Mouse (Mus musculus) gastrocnemius, postnatal 25 days (tissue): ENCODE data around the gene Mok. TPM values are rescaled to one million over a fixed set of nuclear protein-coding genes. Genes with fewer than 3 reads are reported as not detected.
A peak's percentile ranks its signal among the peaks of the same experiment; 100 is the strongest.
"Not testable (repeated sequence)": the region's sequence is repeated elsewhere in the genome, so short reads cannot be mapped to it uniquely, and the experiment has no call there.

ENCODE experiments used
- DNase-seq: peaks from one replicate; pipeline ENCODE4 v3.0.0; 2022
- long read RNA-seq, 2 experiments: library from polyadenylated mRNA; stranded (forward); transcript quantifications; one replicate each; pipeline ENCODE4 v2.0.0; 2021
- total RNA-seq, 2 experiments: library from RNA; stranded (reverse); gene quantifications; 1 replicate in 1 of 2; 2 replicates in 1 of 2; pipeline ENCODE4 v1.2.3; 2021

Gene Mok
- total RNA-seq, result not detected
- long read RNA-seq, experiment 1, result 0 reads
- long read RNA-seq, experiment 2, result 0 reads

DNA sequence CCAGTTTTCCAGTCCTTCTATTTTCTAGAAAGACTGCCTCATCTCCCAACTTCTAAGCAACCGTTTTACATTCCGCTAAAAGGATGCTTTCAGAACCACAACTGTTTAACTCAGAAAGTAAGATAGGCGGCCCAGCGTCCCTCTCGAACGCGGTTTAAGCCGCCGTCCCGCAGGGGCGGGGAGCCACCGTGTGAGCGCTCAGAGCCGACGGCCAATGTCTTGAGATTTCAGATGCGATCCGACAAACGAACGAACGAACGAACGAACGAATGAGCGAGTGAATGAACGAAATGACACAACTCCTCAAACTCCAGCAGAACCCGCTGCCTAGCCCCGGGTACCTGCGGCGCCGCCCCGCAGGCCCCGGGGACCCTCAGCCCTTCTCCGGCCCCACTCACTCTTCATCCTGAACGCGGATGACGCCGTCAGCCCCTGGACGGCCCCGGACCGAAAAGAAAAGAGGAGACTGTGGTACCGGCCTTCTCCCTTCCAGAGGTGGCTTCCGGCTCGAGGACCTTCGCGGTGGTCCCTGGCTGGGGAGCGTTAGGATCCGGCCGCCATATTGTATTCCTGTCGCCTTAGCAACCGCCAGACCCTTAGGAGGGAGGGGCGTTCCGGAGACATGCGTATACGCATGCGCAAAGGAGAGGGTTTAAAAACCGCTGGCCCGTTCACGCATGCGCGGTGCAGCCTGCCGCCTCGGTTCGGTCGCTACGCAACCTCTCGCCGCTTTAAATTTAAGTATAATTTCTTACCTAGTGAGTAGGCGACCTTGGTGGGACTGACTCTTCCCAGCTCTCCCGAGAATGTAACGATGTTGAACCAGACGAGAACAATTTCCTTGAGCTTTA is at the start of gene Mok:
Mok (minus strand) TSS at position 592 of the 851 bp plus-strand sequence.
- peak; percentile 90 for DNase-seq

DNA sequence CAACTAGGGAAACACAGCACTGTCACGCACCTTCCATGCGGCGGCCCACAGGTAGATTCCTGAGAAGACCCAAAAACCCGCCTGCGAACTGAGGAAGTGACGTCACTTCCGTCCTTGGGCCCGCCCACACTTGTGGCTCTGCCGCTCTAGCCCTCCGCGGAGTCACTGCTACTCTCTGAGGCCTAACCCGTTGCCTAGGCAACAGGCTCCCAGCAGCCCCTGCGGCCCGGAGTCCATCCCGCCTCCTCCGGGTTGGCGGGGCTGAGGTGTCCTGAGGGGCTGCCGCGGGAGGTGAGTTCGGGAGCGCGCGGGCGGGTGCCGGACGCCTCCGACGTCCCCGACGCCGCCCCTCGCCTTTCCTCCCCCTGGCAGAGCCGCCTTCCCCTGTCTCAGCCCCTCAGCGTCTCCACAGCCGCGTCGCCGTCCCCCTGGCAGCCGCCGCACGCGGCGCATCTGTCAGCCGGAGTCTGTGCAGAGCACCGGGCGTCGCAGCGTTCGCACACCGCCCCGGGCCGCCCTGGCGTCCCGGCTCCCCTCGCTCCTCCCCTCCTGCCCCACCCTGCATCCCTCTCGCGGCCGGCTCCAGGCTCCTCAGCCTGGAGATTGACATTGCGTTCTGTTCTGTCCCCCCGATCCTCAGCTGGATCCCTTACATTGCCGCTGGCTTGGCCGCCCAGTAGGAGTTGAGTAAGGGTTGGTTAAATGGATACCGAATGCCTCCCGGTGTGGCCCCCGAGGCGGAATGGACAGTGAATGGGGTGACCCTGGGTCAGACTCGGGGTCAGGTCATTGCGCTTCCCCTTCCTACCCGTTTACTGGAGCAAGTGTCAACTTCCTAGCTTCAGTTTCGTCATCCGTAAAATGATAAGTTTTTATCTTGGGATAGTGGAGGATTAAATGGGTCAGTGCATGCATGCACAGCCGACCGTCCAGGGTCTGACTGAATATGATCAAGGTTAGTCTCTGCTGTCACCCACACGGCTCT is 48.6 kb upstream of the Mok start, which contains the start of the genes Cinp and Tecpr2:
Cinp (minus strand) TSS at position 110 of the 985 bp plus-strand sequence.
Tecpr2 (plus strand) TSS at position 229 of the 985 bp plus-strand sequence.
- DNase-seq, result peak; percentile 96

DNA sequence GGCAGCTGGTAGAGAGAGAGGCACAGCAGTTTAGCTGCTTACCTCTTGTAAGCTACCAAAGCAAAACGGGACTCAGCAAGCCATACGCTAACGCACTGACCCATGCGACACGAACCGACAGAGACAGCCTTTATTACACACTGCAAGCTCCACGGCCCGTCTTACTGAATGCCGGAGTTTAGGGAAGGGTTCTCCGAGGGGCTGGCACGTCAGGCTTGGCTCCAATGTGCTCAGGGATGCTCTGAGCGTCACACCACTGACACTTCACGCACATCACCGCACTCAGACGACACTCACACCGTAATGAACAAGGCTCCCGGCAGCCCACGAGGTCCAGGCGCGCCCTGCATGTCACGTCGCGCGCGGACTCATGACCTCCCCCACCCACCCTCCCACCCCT is 47.9 kb upstream of the Mok start:
- no peak for DNase-seq

DNA sequence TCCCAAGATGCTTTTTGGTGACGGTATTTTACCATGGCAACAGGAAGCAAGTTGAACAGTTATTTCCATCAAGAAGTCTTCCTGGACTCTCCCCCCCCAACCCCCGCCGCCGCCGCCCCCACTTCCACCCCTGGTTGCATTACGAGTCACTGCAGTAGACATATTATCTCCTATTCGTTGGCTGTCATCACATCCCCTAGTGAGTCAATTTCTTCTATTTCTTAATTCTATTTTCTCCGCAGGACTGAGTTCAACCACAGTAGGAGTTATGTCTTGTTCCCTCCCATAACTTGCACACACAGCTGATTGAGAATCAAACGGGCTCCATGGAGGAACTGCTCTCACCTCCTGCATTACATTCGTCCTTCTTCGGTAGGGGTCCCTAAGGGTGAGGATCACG is 47.4 kb upstream of the Mok start:
- DNase-seq, result no peak

DNA sequence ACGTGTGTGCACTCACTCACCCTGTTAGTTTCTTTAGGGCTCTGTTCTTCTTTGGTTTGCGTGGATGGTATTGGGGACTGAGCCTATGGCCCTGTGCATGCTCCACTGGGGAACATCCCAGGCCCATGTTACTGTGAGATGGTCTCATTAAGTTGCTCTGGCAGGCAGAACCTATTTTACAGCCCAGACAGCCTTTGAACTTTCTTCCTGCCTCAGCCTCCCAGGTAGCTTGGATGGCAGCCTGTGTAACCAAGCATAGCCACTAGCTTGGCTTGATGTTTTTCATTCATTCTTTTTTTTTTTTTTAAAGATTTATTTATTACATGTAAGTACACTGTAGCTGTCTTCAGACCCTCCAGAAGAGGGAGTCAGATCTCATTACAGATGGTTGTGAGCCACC is 44.5 kb upstream of the Mok start:
- DNase-seq, result no peak

DNA sequence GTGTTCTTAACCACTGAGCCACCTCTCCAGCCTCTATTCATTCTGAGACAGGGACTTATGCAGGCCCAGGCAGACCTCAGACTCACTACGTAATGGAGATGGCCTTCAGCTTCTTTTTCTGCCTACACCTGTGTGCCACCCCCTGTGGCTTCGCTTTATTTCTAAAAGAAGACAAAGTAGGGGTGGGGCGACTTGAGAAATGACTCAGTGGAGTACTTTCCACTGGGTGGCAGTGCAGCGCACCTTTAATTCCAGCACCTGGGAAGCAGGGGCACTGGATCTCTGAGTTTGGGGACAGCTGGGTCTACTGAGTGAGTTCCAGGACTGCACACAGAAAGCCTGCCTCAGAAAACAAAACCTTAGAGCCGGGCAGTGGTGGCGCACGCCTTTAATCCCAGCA is 41.6 kb upstream of the Mok start:
- DNase-seq, result no peak

DNA sequence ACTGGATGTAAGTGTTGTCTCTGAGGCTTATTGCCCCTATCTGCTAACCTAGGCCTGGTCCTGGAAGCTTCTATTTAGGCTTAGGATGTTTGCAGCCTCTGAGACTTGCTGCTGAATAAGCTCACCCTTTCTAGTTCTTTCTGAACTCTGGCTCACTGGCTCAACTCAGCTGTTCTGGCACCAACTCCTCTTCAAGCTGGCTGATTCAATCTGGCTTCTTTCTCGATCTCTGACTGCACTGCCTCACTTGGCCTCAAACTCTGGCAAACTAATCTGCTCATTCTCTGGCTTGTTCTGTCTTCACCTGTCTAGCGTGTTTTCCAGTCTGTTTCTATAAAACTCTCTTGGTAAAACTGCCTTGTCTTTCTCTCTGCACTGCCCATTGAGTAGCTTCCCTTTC is 34.6 kb upstream of the Mok start:
- no peak for DNase-seq

DNA sequence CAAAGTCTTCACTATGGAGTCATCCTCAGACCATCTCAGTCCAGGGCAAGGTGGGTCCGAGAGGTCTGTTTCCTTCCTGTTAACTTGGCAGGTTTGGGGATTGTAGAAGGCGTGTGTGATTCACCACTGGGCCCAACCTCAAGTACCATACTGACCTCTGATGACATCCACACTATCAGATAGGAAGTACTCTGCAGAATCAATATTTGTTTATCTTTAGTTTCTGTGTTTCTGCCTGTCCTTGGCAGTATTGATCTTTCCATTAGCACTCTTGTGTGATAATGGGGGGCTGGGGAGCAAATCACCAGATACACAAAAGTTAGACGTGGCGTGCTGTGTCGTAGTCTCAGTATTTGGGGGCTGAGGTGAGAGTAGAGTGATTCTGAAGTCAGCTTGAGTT is 30.5 kb upstream of the Mok start:
- no peak for DNase-seq

DNA sequence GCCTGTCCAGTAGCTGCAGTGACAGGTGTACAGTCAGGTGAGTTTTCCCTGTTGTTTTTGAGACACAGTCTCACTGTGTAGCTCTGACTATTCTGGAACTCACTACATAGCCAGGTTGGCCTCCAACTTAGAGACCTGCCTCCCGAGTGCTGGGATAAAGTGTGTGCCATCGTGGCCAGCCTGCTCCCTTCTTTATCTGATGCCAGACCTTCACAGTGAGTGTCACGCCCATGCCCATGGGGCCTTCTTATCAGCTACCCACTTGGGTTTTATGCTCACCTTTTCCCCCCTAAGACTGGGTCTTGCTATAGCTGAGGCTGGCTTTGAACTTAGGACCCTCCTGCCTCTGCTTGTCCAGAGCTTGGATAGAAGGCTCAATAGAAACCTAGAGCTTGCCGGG is 29.4 kb upstream of the Mok start:
- DNase-seq, result no peak

DNA sequence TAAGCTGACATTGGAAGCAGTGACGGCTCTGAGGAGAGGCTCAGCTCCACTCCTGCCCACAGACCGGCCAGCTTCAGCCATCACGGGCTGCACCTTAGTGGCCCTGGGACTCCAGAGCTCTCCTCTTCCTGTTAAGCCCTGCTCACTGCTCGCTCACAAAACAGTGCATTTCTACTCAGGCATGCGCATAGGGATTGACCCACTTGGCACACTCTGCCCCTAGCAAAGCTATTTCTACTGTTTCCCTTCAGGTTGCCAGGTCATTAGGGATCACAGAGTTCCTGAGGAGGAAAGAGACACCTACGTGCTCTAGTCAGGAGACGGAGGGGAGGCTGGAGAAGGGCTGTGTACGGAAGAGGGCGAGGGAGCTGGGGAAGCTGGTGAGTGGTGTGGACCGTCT is 25.2 kb upstream of the Mok start:
- DNase-seq, result no peak

DNA sequence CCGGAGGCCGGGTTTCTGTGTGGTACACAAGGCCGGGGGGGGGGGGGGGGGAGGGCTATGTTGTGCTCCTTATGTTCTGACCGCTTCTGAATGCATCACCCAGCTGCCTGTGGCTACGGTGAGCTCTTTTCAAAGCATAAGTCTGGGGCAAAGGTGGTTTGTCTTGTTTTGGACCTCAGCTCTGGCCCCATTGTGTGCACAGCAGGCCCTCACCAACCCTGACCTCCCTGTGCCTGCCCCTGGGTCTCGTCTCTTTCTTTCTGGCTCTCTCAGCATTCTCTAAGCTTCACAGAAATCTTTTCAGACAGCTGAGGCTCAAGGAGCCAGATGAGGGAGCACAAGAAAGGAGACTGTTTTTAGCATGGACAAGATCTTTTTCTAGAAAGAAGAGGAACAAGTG is 24.8 kb upstream of the Mok start:
- no peak for DNase-seq

DNA sequence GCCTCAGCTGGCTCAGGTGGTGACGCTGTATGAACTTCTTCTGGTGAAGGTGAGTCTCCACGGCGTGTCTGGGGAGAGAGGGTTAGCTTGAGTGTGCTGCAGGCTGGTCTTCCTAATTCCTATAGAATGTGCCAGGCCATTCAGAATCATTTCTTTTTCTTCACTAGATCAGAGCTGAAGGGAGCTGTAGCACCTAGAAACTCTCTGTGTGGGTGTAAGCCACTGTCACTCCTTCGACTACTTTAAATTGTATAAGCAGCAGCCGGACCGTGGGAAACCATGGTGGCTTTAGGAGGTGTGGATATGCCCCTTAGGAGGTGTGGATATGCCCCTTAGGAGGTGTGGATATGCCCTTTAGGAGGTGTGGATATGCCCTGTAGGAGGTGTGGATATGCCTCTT is 23.3 kb upstream of the Mok start:
- no peak for DNase-seq

DNA sequence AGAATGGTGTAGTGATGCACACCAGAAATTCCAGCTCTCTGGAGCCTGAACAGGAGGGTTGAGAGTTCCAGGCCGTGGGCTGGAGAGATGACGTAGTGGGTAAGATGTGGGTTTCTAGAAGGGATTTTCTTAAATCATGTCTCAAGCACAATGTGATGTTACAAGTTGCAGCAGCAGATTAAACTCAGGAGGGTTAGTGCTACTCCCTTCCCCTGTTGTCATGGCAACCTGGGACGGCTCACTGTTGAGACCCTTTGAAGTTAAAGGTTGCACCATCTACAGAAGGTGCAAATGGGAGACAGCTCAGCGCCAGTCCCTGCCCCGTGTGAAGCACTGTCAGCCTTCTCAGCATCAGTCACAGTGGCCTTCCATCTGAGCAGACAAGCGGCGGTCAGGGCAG is 20.5 kb upstream of the Mok start:
- DNase-seq, result no peak

DNA sequence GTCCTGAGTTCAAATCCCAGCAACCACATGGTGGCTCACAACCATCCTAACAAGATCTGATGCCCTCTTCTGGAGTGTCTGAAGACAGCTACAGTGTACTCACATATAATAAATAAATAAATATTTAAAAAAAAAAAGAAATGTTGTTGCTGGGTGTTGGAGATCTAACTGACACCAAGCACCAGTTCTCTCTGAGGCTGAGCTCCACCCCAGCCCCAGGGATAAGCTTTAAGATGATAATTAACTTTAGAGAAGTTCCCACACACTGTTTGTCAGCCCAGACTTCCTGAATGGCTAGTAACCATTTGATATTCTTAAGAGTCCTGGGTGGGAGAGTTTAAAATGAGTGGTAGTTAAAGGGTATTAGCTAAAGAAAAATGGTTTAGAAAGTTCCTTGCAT is 19.6 kb upstream of the Mok start:
- no peak for DNase-seq

DNA sequence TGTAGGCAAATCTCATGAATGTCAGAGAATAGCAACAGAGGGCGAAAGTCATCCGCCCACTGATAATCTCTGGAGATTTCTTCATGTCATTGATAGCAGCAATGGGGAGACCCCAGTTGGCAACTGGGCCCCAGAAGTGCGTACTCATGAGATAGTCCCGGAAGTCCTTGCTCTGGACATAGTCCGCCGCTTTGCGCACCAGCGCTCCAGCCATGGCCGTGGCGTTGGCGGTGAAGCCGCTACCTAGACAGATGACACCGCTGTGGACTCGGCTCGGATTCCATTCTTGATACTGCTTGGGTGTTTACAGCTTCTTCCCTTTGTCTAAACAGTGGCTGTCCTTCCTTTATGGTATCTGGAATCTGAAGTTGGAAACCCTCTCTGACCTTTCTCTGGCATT is 17.9 kb upstream of the Mok start:
- not testable (repeated sequence) for DNase-seq

DNA sequence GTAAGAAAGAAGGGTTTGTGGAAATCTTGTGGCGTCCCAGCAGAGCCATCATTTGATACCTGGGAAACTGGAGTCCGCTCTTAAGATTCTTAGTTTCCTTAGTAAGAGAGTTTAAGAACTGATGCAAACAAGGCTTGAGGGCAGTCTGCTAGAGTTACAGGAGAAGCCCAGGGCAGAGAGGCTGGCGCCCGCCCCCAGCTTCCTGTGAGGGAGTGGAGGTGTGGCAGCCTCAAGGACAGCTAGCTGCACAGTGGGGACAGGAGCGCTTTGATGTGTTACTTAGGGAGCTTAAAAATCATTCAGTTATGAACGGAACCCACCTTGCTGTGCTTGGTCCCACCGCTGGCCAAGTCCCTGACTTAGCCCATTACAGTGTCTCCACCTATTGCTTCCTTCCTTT is 16.5 kb upstream of the Mok start:
- no peak for DNase-seq

DNA sequence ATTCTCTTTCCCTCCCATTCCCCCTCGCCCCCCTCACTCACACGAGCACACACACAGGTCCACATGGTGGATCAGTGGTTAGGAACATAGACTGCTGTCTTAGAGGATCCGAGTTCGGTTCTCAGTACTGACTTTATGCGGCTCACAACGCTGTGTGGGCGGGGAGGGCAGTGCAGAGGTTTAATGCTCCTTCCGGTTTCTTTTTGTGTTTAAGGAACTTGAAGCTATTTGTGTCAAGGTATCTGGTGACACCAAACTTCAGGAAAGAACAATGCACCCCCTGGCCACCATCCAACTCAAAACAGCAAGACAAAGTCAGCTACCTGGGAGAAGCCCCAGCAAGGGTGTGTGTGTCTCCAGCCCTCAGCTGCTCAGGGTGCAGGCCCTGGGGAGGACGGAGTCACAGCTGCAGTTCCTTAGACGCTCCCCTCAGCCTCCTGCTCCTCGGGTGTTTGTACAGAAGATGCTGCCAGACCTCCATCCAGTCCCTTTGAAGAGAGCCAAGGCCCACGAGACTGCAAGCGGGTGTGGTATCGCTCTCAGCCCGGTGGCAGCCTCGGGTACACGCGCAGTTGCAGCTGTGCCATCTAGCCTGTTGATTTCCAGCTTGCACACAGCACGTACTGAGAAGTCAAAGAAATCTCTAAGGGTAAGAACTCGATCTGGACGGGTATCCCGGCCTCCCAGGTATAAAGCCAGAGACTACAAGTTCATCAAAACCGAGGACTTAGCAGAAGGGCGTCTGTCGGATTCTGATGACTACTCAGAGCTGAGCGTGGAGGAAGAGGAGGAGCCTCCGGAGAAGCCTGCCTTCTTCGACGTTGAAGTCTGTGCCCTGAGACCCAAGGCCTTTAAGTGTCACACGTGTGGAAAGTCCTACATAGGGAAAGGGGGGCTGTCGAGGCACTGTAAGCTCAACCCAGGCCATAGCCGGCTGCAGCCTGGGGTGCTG is 14.3 kb upstream of the Mok start:
- DNase-seq, result no peak

DNA sequence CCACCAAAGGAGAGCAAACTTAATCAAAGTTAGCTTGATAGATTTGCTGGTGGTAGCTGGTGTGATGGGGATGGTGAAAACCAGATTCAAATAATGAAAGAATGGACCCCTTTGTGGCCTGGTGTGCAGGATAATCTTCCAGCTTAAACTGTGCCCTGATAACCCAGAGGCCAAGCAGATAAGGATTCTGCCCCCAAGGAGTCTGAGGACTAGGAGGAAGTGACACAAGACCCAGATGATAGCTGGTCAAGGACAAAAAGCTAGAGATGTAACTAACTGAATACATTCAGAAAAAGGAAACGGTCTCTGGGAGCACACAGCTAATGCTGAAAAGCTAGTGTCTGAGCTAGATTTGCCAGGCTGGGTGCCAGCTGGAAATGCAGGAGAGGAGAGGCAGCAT is 11.2 kb upstream of the Mok start:
- no peak for DNase-seq

DNA sequence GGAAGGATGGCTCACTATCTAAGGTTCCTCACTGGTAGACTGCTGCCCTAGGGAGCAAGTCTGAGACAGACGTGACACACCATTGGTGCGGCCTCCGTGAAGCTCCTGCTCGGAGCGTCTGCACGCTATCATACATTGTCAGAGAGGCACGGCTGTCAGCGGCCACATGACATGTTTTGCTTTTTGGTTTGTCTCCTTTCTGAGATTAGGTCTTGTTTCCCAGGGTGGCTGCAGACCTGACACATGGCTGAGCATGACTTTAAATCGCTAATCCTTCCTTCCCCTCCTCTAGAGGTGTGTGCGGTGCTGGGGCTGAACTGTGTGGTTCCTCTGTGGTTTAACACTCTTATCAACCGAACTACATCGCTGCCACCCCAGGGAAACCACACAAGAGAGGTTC is 10.7 kb upstream of the Mok start:
- no peak for DNase-seq

DNA sequence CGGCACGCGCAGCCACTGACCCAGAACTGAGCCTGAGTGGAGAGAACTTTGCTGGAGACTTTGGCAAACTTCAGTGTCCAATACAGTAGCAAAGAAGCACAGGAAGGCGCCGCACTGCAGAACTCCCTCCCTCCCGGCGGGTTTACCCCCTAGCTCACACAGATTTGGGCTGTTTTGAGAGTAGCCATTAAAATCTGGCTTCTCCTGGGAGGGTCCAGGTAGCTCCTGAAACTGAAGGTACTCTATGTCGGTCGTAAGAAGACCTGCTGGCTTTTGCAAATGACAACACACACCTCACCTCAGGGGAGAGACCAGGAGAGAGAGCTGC is 10.2 kb upstream of the Mok start:
- no peak for DNase-seq

DNA sequence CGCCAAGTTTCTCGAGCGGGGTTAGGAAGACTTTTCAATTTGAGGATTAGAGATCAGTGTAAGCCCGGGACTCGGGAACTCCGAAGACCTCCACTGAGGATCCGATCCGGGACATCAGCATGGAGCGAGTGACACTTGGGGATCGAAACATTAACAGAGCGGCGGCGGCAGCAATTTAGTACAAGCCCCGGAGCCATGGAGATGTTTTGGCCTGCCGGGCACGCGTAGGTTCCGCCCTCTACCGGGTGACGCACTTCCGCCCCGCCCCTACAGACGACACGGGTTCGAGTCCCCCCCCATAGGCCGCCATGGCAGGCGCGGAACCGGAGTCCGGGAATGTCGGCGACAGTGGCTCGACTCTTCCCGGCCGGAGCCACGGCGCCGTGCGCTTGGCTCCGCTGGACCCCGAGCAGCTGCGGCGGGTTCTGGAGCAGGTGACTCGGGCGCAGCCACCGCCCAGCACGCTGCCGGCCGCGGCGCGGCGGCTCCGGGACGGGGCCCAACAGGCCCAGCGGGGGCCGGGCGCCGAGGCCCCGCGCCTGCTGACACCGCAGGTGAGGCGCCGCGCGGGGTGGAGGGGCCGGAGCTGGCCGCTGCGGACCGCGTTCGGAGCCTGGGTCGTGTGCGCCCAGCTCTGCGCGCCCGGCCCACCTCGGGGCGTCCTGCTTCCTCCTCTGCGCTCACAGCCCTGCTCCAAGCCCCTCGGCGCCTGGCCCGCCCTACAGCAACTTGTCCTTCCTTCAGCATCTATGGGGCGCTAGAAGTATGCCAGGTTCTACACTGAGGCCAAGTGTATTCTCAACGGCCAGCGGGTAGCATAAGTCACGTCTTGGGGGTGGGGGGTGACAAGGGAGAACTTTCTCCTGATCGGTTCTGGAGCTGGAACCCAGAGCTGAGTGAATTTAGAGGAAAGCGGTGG is 9.5 kb upstream of the Mok start, which contains the start of gene Zfp839:
Zfp839 (plus strand) TSS at position 244 of the 919 bp plus-strand sequence.
- DNase-seq, result peak; percentile 82
